Mouse (Mus musculus): ENCODE data around the gene Myo15.
A peak's percentile ranks its signal among the peaks of the same experiment; 100 is the strongest.
"Not testable (repeated sequence)": the region's sequence is repeated elsewhere in the genome, so short reads cannot be mapped to it uniquely, and the experiment has no call there.

Gene Myo15

GRCm38 (mm10) chr11:60507281-60507680 lies 38.1 kb downstream of the Myo15 start:
- DNase-seq (ENCODE audit: low spot score), result no peak

- DNase-seq (ENCODE audit: low spot score), result no peak
These were observed 39.8 kb downstream of the Myo15 start for GRCm38 (mm10) chr11:60508950-60509349.

- no peak for DNase-seq (ENCODE audit: low spot score)
These were observed 40.4 kb downstream of the Myo15 start for GRCm38 (mm10) chr11:60509500-60509899.

- DNase-seq (ENCODE audit: low spot score), result no peak
These were observed 42.8 kb downstream of the Myo15 start for GRCm38 (mm10) chr11:60511893-60512292.

GRCm38 (mm10) chr11:60512520-60512919 lies 43.4 kb downstream of the Myo15 start:
- DNase-seq (ENCODE audit: low spot score), result no peak

GRCm38 (mm10) chr11:60514941-60515340 lies 45.8 kb downstream of the Myo15 start:
- no peak for DNase-seq (ENCODE audit: low spot score)

- DNase-seq (ENCODE audit: low spot score), result no peak
These were observed 49.2 kb downstream of the Myo15 start for GRCm38 (mm10) chr11:60518305-60518704.

- no peak for DNase-seq (ENCODE audit: low spot score)
These were observed 52.9 kb downstream of the Myo15 start for GRCm38 (mm10) chr11:60522027-60522426.

- DNase-seq (ENCODE audit: low spot score), result no peak
These were observed 53.7 kb downstream of the Myo15 start for GRCm38 (mm10) chr11:60522661-60523365.

- no peak for DNase-seq (ENCODE audit: low spot score)
These were observed 57.3 kb downstream of the Myo15 start for GRCm38 (mm10) chr11:60526461-60526860.

GRCm38 (mm10) chr11:60535676-60536075 lies 66.5 kb downstream of the Myo15 start:
- no peak for DNase-seq (ENCODE audit: low spot score)

- DNase-seq (ENCODE audit: low spot score), result no peak
These were observed 67.2 kb downstream of the Myo15 start, which contains the start of gene Alkbh5 for GRCm38 (mm10) chr11:60536180-60536858. Gene Alkbh5, plus strand, starts transcription at chr11:60536381.

- peak; percentile 81 for DNase-seq (ENCODE audit: low spot score)
These were observed 67.8 kb downstream of the Myo15 start for GRCm38 (mm10) chr11:60536859-60537467.

GRCm38 (mm10) chr11:60537468-60538347 lies 68.6 kb downstream of the Myo15 start:
- peak; percentile 94 for DNase-seq (ENCODE audit: low spot score)

GRCm38 (mm10) chr11:60538371-60539281 lies 69.5 kb downstream of the Myo15 start:
- peak; percentile 57 for DNase-seq (ENCODE audit: low spot score)

GRCm38 (mm10) chr11:60539540-60539939 lies 70.4 kb downstream of the Myo15 start:
- DNase-seq (ENCODE audit: low spot score), result no peak

GRCm38 (mm10) chr11:60540002-60540610 lies 71.0 kb downstream of the Myo15 start:
- no peak for DNase-seq (ENCODE audit: low spot score)

GRCm38 (mm10) chr11:60540761-60541160 lies 71.6 kb downstream of the Myo15 start:
- DNase-seq (ENCODE audit: low spot score), result no peak

- no peak for DNase-seq (ENCODE audit: low spot score)
These were observed 72.7 kb downstream of the Myo15 start for GRCm38 (mm10) chr11:60541831-60542230.

GRCm38 (mm10) chr11:60543211-60543610 lies 74.1 kb downstream of the Myo15 start:
- DNase-seq (ENCODE audit: low spot score), result not testable (repeated sequence)

GRCm38 (mm10) chr11:60545433-60545832 lies 76.3 kb downstream of the Myo15 start:
- DNase-seq (ENCODE audit: low spot score), result no peak

Data from T-cell, adult 2 months (primary cell).